Comparison of ENCODE assay signal across 8 mouse cellular contexts in the genomic region with DNA sequence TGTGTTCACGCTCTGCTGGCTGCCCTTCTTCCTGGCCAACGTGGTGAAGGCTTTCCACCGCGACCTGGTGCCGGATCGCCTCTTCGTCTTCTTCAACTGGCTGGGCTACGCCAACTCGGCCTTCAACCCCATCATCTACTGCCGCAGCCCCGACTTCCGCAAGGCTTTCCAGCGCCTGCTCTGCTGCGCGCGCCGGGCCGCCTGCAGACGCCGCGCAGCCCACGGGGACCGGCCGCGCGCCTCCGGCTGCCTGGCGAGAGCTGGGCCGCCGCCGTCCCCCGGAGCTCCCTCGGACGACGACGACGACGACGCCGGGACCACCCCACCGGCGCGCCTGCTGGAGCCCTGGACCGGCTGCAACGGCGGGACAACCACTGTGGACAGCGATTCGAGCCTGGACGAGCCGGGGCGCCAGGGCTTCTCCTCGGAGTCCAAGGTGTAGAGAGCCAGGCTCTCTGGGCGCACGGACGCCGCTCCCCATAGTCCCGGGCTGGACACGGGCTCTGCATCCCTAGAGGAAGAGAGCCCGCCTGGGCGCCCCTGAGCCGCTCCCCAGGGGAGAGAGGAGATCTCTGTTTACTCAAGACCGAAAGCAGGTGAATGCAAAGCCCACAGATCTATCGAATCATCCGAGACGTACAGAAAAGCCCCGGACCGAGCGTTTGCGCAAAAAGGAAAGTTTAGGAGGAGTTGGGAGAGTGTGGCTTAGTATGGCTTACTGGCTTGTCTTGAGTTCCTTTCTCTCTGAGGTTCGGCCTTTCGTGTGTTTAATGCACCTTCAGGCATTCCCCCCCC. TPM values are rescaled to one million over a fixed set of nuclear protein-coding genes. Genes with fewer than 3 reads are reported as not detected.
DNase-seq lines count a peak whose midpoint lies in the region; ATAC-seq and TF ChIP-seq lines count a peak whose summit lies in the region.

No protein-coding gene starts in this region.

- H3K36me3 ChIP-seq in hindbrain, postnatal 0 days (ENCODE audit: insufficient read depth, low read length), result no peaks in the 10 kb centered on the region
- H3K36me3 ChIP-seq in liver, embryonic 15.5 days (replicated peaks), result no peaks in the 10 kb centered on the region
- no peaks in the 10 kb centered on the region for H3K36me3 ChIP-seq in neural tube, embryonic 11.5 days (ENCODE audit: control insufficient read depth, insufficient read depth, low read length)

- peak overlapping the region; percentile 65 for H3K9ac ChIP-seq in hindbrain, postnatal 0 days (replicated peaks; ENCODE audit: low read length)
- no peak overlapping the region for H3K9ac ChIP-seq in liver, embryonic 15.5 days
- H3K9ac ChIP-seq in neural tube, embryonic 11.5 days (ENCODE audit: low read length), result peak overlapping the region; percentile 29; the same call in 1 of the 2 replicates

- 0 out of 2 replicates have a peak, but pooled peaks have one; percentile 21 for ATAC-seq in hindbrain, postnatal 0 days
- ATAC-seq in liver, embryonic 15.5 days (ENCODE audit: insufficient read depth), result 0 out of 2 replicates have a peak, but pooled peaks have one; percentile 6
- ATAC-seq in neural tube, embryonic 11.5 days (ENCODE audit: insufficient read depth, low FRiP score, low TSS enrichment), result no peak

- H3K4me2 ChIP-seq in hindbrain, postnatal 0 days (ENCODE audit: low read depth, low read length), result peak overlapping the region; percentile 89
- H3K4me2 ChIP-seq in liver, embryonic 15.5 days, result peak overlapping the region; percentile 66
- peak overlapping the region; percentile 80 for H3K4me2 ChIP-seq in neural tube, embryonic 11.5 days (ENCODE audit: low read depth)

- H3K4me3 ChIP-seq in hindbrain, postnatal 0 days (ENCODE audit: low read length), result peak overlapping the region; percentile 62
- H3K4me3 ChIP-seq in liver, embryonic 15.5 days (replicated peaks), result peak overlapping the region; percentile 46
- peak overlapping the region; percentile 40 for H3K4me3 ChIP-seq in neural tube, embryonic 11.5 days (ENCODE audit: low read depth, low read length)

- DNase-seq in cerebellum, postnatal 10 days, result peak; percentile 35 to 40
- DNase-seq in cerebellum, adult 11-12 months, result no peak
- peak; percentile 80 for DNase-seq in adrenal gland, postnatal 14 days
- DNase-seq in forelimb bud, embryonic 11.5 days (ENCODE audit: low read depth, low spot score), result peak; percentile 29
- DNase-seq in hindbrain, postnatal 0 days (ENCODE audit: low spot score), result peak; percentile 51
- DNase-seq in neural tube, embryonic 11.5 days (ENCODE audit: low spot score), result peak; percentile 52
- DNase-seq in urinary bladder, postnatal 4 days (ENCODE audit: low spot score in 2 of 2), result peak; percentile 59 to 72

- H3K27ac ChIP-seq in hindbrain, postnatal 0 days, result no peak overlapping the region
- no peak overlapping the region for H3K27ac ChIP-seq in liver, embryonic 15.5 days (replicated peaks)
- H3K27ac ChIP-seq in neural tube, embryonic 11.5 days (ENCODE audit: low read depth, low read length), result no peak overlapping the region

- no peaks in the 10 kb centered on the region for H3K9me3 ChIP-seq in hindbrain, postnatal 0 days (ENCODE audit: low read length)
- no peaks in the 10 kb centered on the region for H3K9me3 ChIP-seq in liver, embryonic 15.5 days (replicated peaks)
- no peaks in the 10 kb centered on the region for H3K9me3 ChIP-seq in neural tube, embryonic 11.5 days (ENCODE audit: control insufficient read depth, low read length)

- TF ChIP-seq CTCF in hindbrain, postnatal 0 days (IDR thresholded peaks at IDR 0.05; ENCODE audit: low read depth), result no peak

- H3K4me1 ChIP-seq in hindbrain, postnatal 0 days (ENCODE audit: insufficient read depth, low read length), result peaks cover 8% of the 10 kb centered on the region
- H3K4me1 ChIP-seq in liver, embryonic 15.5 days (replicated peaks), result peaks cover 17% of the 10 kb centered on the region
- H3K4me1 ChIP-seq in neural tube, embryonic 11.5 days (ENCODE audit: control insufficient read depth, insufficient read depth, low read length), result peaks cover 12% of the 10 kb centered on the region

- H3K27me3 ChIP-seq in hindbrain, postnatal 0 days (ENCODE audit: insufficient read depth, low read length), result peaks cover 7% of the 10 kb centered on the region
- peaks cover 89% of the 10 kb centered on the region for H3K27me3 ChIP-seq in liver, embryonic 15.5 days
- H3K27me3 ChIP-seq in neural tube, embryonic 11.5 days (ENCODE audit: control insufficient read depth, insufficient read depth, low read length), result peaks cover 64% of the 10 kb centered on the region

- 2% methylated on average over 71 of the region's 71 CpGs for WGBS in hindbrain, postnatal 0 days
- under 1% methylated on average over 71 of the region's 71 CpGs for WGBS in liver, embryonic 15.5 days (ENCODE audit: insufficient replicate concordance)
- WGBS in neural tube, embryonic 11.5 days, result 1% methylated on average over 67 of the region's 71 CpGs

RNA-seq across cellular contexts. Expression of gene Adrb1, which starts 1.5 kb away (rescaled TPM):
- 3.8 and 6.4 TPM in 2 replicates for total RNA-seq in adrenal gland, postnatal 14 days (2021)
- 3.2 and 7.0 TPM in 2 replicates for total RNA-seq in hindbrain, postnatal 0 days (2014; rRNA removed)
- 1.7 and 2.1 TPM in 2 replicates for polyA plus RNA-seq in hindbrain, postnatal 0 days (2015; fragmentation: Nextera tagmentation; extraction: Ambion mirVana)
- 0.25 and 0.38 TPM in 2 replicates for polyA plus RNA-seq in liver, embryonic 15.5 days (2015; fragmentation: Nextera tagmentation; extraction: Ambion mirVana)
- 0.20 and 0.31 TPM in 2 replicates for polyA plus RNA-seq in neural tube, embryonic 11.5 days (2014; fragmentation: Nextera tagmentation; extraction: Ambion mirVana)
